Mouse (Mus musculus) MEL (cell line): ENCODE data around the gene Nat8f4.

ENCODE experiments used
- CTCF ChIP-seq, 3 experiments: IDR thresholded peaks in 2 of 3; conservative IDR thresholded peaks in 1 of 3; 2 replicates each; pipeline ENCODE4 v1.5.1; 2011 to 2012; ENCODE audit warnings: low read length in 3 of 3, low read depth in 2 of 3, mild to moderate bottlenecking in 2 of 3, improper control_type of control experiment in 1 of 3, inconsistent platforms in 1 of 3, mixed read lengths in 1 of 3, moderate library complexity in 1 of 3; ENCODE audit not compliant: control insufficient read depth in 1 of 3, insufficient read depth in 1 of 3, poor library complexity in 1 of 3, severe bottlenecking in 1 of 3
- E2F4 ChIP-seq: IDR thresholded peaks from 2 replicates; pipeline ENCODE4 v1.6.1; 2011; ENCODE audit warnings: low read depth, low read length, improper control_type of control experiment, borderline replicate concordance
- ETS1 ChIP-seq: IDR thresholded peaks from 2 replicates; pipeline ENCODE4 v1.6.1; 2012; ENCODE audit warnings: low read depth, mild to moderate bottlenecking, inconsistent platforms, low read length, improper control_type of control experiment, moderate library complexity
- JUND ChIP-seq: IDR thresholded peaks from 2 replicates; pipeline ENCODE4 v1.6.1; 2011; ENCODE audit warnings: low read depth, mild to moderate bottlenecking, improper control_type of control experiment, low read length
- MAX ChIP-seq: IDR thresholded peaks from 2 replicates; pipeline ENCODE4 v1.6.1; 2011; ENCODE audit warnings: low read length, improper control_type of control experiment
- MEF2A ChIP-seq: IDR thresholded peaks from 2 replicates; pipeline ENCODE4 v1.6.1; 2014; ENCODE audit warnings: low read depth, mild to moderate bottlenecking, inconsistent platforms, low read length, improper control_type of control experiment; ENCODE audit not compliant: poor library complexity, insufficient replicate concordance, severe bottlenecking; ENCODE audit errors: extremely low read depth
- MXI1 ChIP-seq: IDR thresholded peaks from 2 replicates; pipeline ENCODE4 v1.6.1; 2011; ENCODE audit warnings: mild to moderate bottlenecking, low read depth, low read length, improper control_type of control experiment
- MYC ChIP-seq: IDR thresholded peaks from 2 replicates; pipeline ENCODE4 v1.6.1; 2011; ENCODE audit warnings: low read depth, mild to moderate bottlenecking, low read length, improper control_type of control experiment, moderate library complexity
- NRF1 ChIP-seq: IDR thresholded peaks from 2 replicates; pipeline ENCODE4 v1.6.1; 2014; ENCODE audit warnings: low read depth, mild to moderate bottlenecking, inconsistent platforms, low read length, improper control_type of control experiment, moderate library complexity; ENCODE audit not compliant: poor library complexity, insufficient read depth, severe bottlenecking
- POLR2A ChIP-seq, 2 experiments: IDR thresholded peaks; 2 replicates each; pipeline ENCODE4 v1.6.1; 2011 to 2012; ENCODE audit warnings: low read length in 2 of 2, mild to moderate bottlenecking in 2 of 2, control low read depth in 1 of 2, improper control_type of control experiment in 1 of 2, low read depth in 1 of 2, moderate library complexity in 1 of 2; ENCODE audit not compliant: control insufficient read depth in 1 of 2, insufficient read depth in 1 of 2, poor library complexity in 1 of 2
- RAD21 ChIP-seq: IDR thresholded peaks from 2 replicates; pipeline ENCODE4 v1.6.1; 2011; ENCODE audit warnings: mild to moderate bottlenecking, low read depth, low read length, improper control_type of control experiment
- SMC3 ChIP-seq: IDR thresholded peaks from 2 replicates; pipeline ENCODE4 v1.6.1; 2011; ENCODE audit warnings: low read depth, low read length, improper control_type of control experiment
- TBP ChIP-seq: IDR thresholded peaks from 2 replicates; pipeline ENCODE4 v1.8.0; 2011; ENCODE audit warnings: low read depth, low read length, improper control_type of control experiment
- USF1 ChIP-seq: IDR thresholded peaks from 2 replicates; pipeline ENCODE4 v1.6.1; 2014; ENCODE audit warnings: low read depth, mild to moderate bottlenecking, inconsistent platforms, low read length, improper control_type of control experiment, moderate library complexity

- no peak for TF ChIP-seq CTCF (IDR thresholded peaks at IDR 0.05 in 2 of 3, conservative IDR thresholded peaks at IDR 0.05 in 1 of 3; ENCODE audit: control insufficient read depth in 1 of 3, insufficient read depth in 1 of 3, low read depth in 2 of 3, low read length in 3 of 3, poor library complexity in 1 of 3, severe bottlenecking in 1 of 3)
- no peak for TF ChIP-seq POLR2A (IDR thresholded peaks at IDR 0.05; ENCODE audit: control insufficient read depth in 1 of 2, insufficient read depth in 1 of 2, low read depth in 1 of 2, low read length in 2 of 2, poor library complexity in 1 of 2)
- TF ChIP-seq SMC3: no peak
- no peak for TF ChIP-seq MAX
- TF ChIP-seq MXI1: no peak
- TF ChIP-seq RAD21: no peak
- no peak for TF ChIP-seq E2F4
- TF ChIP-seq MYC: no peak
- TF ChIP-seq MEF2A: no peak
- no peak for TF ChIP-seq NRF1
- TF ChIP-seq ETS1: no peak
- no peak for TF ChIP-seq JUND
- TF ChIP-seq USF1: no peak
- no peak for TF ChIP-seq TBP
These were observed 11.9 kb upstream of the Nat8f4 start for GRCm38 (mm10) chr6:85916596-85916995.
